Mouse (Mus musculus) thymus, adult 2 months (tissue): ENCODE results near the gene Pde5a.

Source experiments
- CTCF ChIP-seq: fragments of 200-500 bp; IDR thresholded peaks from 2 replicates; pipeline ENCODE4 v1.5.1; 2012; ENCODE audit warnings: mild to moderate bottlenecking, control low read depth, low read length, moderate library complexity, borderline replicate concordance; ENCODE audit not compliant: control insufficient read depth, poor library complexity, insufficient read depth; ENCODE audit errors: extremely low read depth
- POLR2A ChIP-seq: fragments of 200-500 bp; IDR thresholded peaks from 2 replicates; pipeline ENCODE4 v1.6.1; 2012; ENCODE audit warnings: mild to moderate bottlenecking, low read length, control low read depth, moderate library complexity; ENCODE audit not compliant: control insufficient read depth, poor library complexity, insufficient read depth; ENCODE audit errors: extremely low read depth

DNA sequence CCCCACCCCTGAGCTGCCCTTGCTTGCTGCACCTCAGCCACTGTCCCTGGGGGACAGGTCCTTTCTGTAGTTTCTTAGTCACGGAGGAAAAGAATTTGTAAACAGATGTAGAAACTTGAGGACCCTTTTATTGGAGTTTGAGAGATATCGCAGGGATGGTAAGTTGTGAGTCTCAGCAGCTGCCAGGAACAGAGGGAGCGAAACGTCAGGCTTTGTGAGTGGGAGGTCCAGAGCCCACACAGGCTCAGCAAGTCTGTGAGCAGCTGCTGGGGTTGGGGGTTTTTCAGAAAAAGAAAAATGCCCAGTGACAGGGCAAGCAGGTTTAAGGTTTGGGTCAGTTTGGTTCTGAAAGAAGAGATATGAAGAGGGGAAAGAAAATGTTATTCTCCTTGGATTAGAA lies 92.0 kb downstream of the Pde5a start:
- TF ChIP-seq CTCF = no peak
- TF ChIP-seq POLR2A = no peak
